Comparison of ENCODE assay signal across 9 mouse cellular contexts in the genomic region with DNA sequence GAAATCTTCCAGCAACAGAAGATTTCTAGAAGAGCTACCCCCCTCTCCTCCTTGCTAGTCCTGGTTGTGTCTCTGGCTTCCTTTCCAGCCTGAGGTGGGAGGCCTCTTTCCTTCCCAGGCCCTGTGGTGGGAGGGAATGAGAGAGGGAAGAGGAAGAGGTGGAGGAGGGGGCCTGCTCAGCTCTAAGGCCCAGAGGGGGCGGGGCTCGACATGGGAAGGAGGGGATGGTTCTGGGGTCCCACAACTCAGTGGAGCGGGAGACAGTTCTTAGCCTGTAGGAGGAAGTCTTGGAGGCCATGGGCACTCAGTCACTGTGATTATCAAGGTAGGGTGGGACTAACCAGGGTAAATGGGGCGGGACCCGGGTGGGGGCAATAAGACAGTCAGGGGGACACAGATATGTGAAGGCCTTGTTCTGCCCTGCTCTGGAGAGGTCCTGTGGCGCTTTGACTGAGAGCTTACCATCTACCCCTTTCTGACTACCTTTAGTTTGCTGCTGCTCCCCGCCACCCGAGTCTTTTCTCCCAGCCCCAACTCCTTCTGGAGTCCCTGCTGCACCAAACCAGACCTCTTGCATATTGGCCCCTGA. TPM values are rescaled to one million over a fixed set of nuclear protein-coding genes. Genes with fewer than 3 reads are reported as not detected.
A peak's percentile ranks its signal among the peaks of the same experiment; 100 is the strongest.
DNase-seq lines count a peak whose midpoint lies in the region; ATAC-seq and TF ChIP-seq lines count a peak whose summit lies in the region.
"Had no signal": no experiment of that assay in that cellular context is flagged by ENCODE, and none has a peak within 500 bp of the region (broad histone marks: within the 10 kb centered on the region; RNA-seq: fewer than 3 reads in every experiment).

No protein-coding gene starts in this region.

- peak; percentile 95 for DNase-seq in heart, adult 11 months
- DNase-seq in heart, adult 18-20 months = no peak
- DNase-seq in MN1 (ENCODE audit: low spot score) = peak; percentile 27
- peak; percentile 62 for DNase-seq in liver
- DNase-seq in stomach, postnatal 0 days (ENCODE audit: low spot score) = peak; percentile 33
- no peak for DNase-seq in urinary bladder, postnatal 10 days (ENCODE audit: low spot score)
- no peak for DNase-seq in adrenal gland, postnatal 36 days

- no peaks in the 10 kb centered on the region for H3K36me3 ChIP-seq in forebrain, embryonic 16.5 days (ENCODE audit: control insufficient read depth, insufficient read depth)
- H3K36me3 ChIP-seq in stomach, postnatal 0 days (ENCODE audit: control insufficient read depth, insufficient read depth, low read length) = peaks cover 5% of the 10 kb centered on the region; the same call in 1 of the 2 replicates

- no peak overlapping the region for H3K4me3 ChIP-seq in forebrain, embryonic 16.5 days (replicated peaks; ENCODE audit: low read length)
- peak overlapping the region; percentile 4; the same call in 1 of the 2 replicates for H3K4me3 ChIP-seq in stomach, postnatal 0 days (ENCODE audit: low read depth, low read length)

- ATAC-seq in forebrain, embryonic 16.5 days = no peak
- 0 out of 2 replicates have a peak, but pooled peaks have one; percentile 9 for ATAC-seq in stomach, postnatal 0 days (ENCODE audit: low FRiP score, low TSS enrichment)

- H3K27ac ChIP-seq in forebrain, embryonic 16.5 days (ENCODE audit: low read length) = no peak overlapping the region
- peak overlapping the region; percentile 89 for H3K27ac ChIP-seq in stomach, postnatal 0 days (replicated peaks)

- H3K9ac ChIP-seq in forebrain, embryonic 16.5 days (replicated peaks; ENCODE audit: low read depth, low read length) = 0 out of 2 replicates have a peak overlapping the region, but pooled peaks have one; percentile 17
- H3K9ac ChIP-seq in stomach, postnatal 0 days (ENCODE audit: low read length) = peak overlapping the region; percentile 27; the same call in 1 of the 2 replicates

- no peak for TF ChIP-seq CTCF in stomach, postnatal 0 days (IDR thresholded peaks at IDR 0.05; ENCODE audit: low read depth)

- H3K27me3 ChIP-seq in forebrain, embryonic 16.5 days (replicated peaks; ENCODE audit: control insufficient read depth, insufficient read depth, low read length) = no peaks in the 10 kb centered on the region
- H3K27me3 ChIP-seq in stomach, postnatal 0 days (ENCODE audit: control insufficient read depth, insufficient read depth, low read length) = no peaks in the 10 kb centered on the region

- WGBS in forebrain, embryonic 16.5 days = 57% methylated on average over 8 of the region's 8 CpGs
- 51% methylated on average over 8 of the region's 8 CpGs for WGBS in stomach, postnatal 0 days

- TF ChIP-seq EP300 in stomach, postnatal 0 days (optimal IDR thresholded peaks at IDR 0.05) = no peak

- H3K4me2 ChIP-seq in forebrain, embryonic 16.5 days (ENCODE audit: low read length) = no peak overlapping the region
- peak overlapping the region; percentile 59 for H3K4me2 ChIP-seq in stomach, postnatal 0 days (replicated peaks; ENCODE audit: low read depth)

- peaks cover 30% of the 10 kb centered on the region for H3K4me1 ChIP-seq in forebrain, embryonic 16.5 days (replicated peaks; ENCODE audit: control insufficient read depth, insufficient read depth, low read length)
- H3K4me1 ChIP-seq in stomach, postnatal 0 days (replicated peaks; ENCODE audit: control insufficient read depth, insufficient read depth) = peaks cover 11% of the 10 kb centered on the region; the same call in 1 of the 2 replicates

- H3K9me3 ChIP-seq in forebrain, embryonic 16.5 days (ENCODE audit: control insufficient read depth, low read length) = no peaks in the 10 kb centered on the region
- no peaks in the 10 kb centered on the region for H3K9me3 ChIP-seq in stomach, postnatal 0 days (ENCODE audit: control insufficient read depth, low read length)

RNA-seq across cellular contexts. Expression of gene Sigmar1, which starts 6.2 kb away (rescaled TPM):
- 10 to 100 TPM; 17.8 to 20.9 TPM for total RNA-seq in heart, adult 18-20 months (2021)
- polyA plus RNA-seq in forebrain, embryonic 16.5 days (2015; fragmentation: Nextera tagmentation; extraction: Ambion mirVana) = 48.0 and 55.8 TPM in 2 replicates
- 41.6 and 43.9 TPM in 2 replicates for polyA plus RNA-seq in stomach, postnatal 0 days (2015; fragmentation: Nextera tagmentation; extraction: Ambion mirVana)
- total RNA-seq in adrenal gland, postnatal 36 days (2021) = 10 to 100 TPM; 77.4 to 80.1 TPM

RNA-seq across cellular contexts. Expression of gene Galt, which starts 7.2 kb away (rescaled TPM):
- 10 to 100 TPM; 50.8 to 55.4 TPM for total RNA-seq in heart, adult 18-20 months (2021)
- 21.2 and 30.2 TPM in 2 replicates for polyA plus RNA-seq in forebrain, embryonic 16.5 days (2015; fragmentation: Nextera tagmentation; extraction: Ambion mirVana)
- polyA plus RNA-seq in stomach, postnatal 0 days (2015; fragmentation: Nextera tagmentation; extraction: Ambion mirVana) = 27.4 and 31.3 TPM in 2 replicates
- 10 to 100 TPM; 32.1 to 45.6 TPM for total RNA-seq in adrenal gland, postnatal 36 days (2021)

RNA-seq across cellular contexts. Expression of gene Ccl27a, which starts 11.9 kb away (rescaled TPM):
- 10 to 100 TPM; 16.6 to 17.9 TPM for total RNA-seq in heart, adult 18-20 months (2021)
- 199 and 219 TPM in 2 replicates for polyA plus RNA-seq in forebrain, embryonic 16.5 days (2015; fragmentation: Nextera tagmentation; extraction: Ambion mirVana)
- polyA plus RNA-seq in stomach, postnatal 0 days (2015; fragmentation: Nextera tagmentation; extraction: Ambion mirVana) = 21.2 and 21.3 TPM in 2 replicates
- 10 to 100 TPM; 33.9 to 46.8 TPM for total RNA-seq in adrenal gland, postnatal 36 days (2021)

RNA-seq across cellular contexts. Expression of gene Arid3c, which starts 31.3 kb away (rescaled TPM):
- not detected for total RNA-seq in heart, adult 18-20 months (2021)
- not detected in 2 replicates for polyA plus RNA-seq in forebrain, embryonic 16.5 days (2015; fragmentation: Nextera tagmentation; extraction: Ambion mirVana)
- 0.05 and 0.07 TPM in 2 replicates for polyA plus RNA-seq in stomach, postnatal 0 days (2015; fragmentation: Nextera tagmentation; extraction: Ambion mirVana)
- total RNA-seq in adrenal gland, postnatal 36 days (2021) = not detected
- polyA plus RNA-seq: gonadal fat pad, adult 2 months had no signal

RNA-seq across cellular contexts. Expression of gene Dctn3, which starts 39.2 kb away (rescaled TPM):
- 10 to 100 TPM; 70.4 to 79.1 TPM for total RNA-seq in heart, adult 18-20 months (2021)
- polyA plus RNA-seq in forebrain, embryonic 16.5 days (2015; fragmentation: Nextera tagmentation; extraction: Ambion mirVana) = 304 and 315 TPM in 2 replicates
- polyA plus RNA-seq in stomach, postnatal 0 days (2015; fragmentation: Nextera tagmentation; extraction: Ambion mirVana) = 129 TPM in 2 replicates
- total RNA-seq in adrenal gland, postnatal 36 days (2021) = 100 to 1,000 TPM; 103 to 123 TPM

Comparison
In these comparisons a context has a peak if more than half of its experiments do, and no peak if none do; other contexts are left out.
1. DNase-seq: peak in heart, adult 11 months (single experiment), MN1 (single experiment), liver (single experiment) and stomach, postnatal 0 days (single experiment); none in heart, adult 18-20 months (0 of 2), urinary bladder, postnatal 10 days (single experiment) and adrenal gland, postnatal 36 days (0 of 2).